Mouse (Mus musculus): ENCODE measurements at regions not wholly inside any gene's neighbourhood (a gene's known extent, or its start where the extent isn't known, plus 50 kb on each side); places are given as distances from the start of the nearest gene placed in this dataset.

DNA sequence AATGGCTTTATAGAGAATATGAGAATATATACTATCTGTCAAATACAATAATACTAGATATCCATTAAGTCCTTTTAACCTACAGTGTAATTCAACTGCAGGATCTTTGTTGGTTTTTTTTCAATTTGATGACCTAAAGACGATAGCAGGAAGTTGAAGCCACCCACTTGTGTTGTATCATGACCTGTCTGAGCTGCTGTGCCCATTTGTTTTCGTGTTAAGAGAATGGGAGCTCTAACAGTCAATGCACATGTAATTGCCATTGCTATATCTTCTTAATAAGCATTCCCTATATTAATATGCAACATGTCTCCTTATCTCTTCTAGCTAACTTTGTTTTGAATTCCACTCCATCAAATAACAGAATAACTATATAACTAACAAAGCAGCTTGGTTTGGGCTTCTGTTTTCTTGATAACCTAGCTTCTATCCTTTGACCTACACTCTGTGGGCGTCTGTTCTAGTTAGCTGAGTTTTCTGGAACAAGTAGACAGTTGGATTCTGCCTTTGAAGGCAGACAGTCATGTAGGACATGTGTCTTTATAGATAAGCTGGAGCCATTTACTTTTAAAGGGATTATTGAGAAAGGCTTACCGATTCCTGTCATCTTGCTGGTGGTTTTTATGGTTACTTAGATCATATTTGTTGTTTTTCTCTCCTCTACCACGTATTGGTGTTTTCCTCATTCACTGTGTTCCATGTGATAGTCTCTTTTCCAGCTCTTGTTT is 55.9 kb upstream of the Prdx6 start:
- TF ChIP-seq CTCF (IDR thresholded peaks at IDR 0.05; ENCODE audit: low read depth, low read length) (no peak), POLR2A (IDR thresholded peaks at IDR 0.05; ENCODE audit: borderline replicate concordance, low read depth, low read length) (no peak)
